Mouse (Mus musculus) fat pad, adult 2 months (tissue): Measurements from ENCODE around the gene Zfp182.

Experiments used
- DNase-seq: peaks from one replicate; pipeline ENCODE4 v3.0.0-alpha.2; 2011; ENCODE audit warnings: low read depth, low spot score; ENCODE audit errors: extremely low read depth

The Zfp182 gene

GRCm38 (mm10) chrX:21061866-21062543, at the start of gene Zfp182:
Zfp182 (minus strand) TSS chrX:21062316.
- DNase-seq = peak; percentile 18

- no peak for DNase-seq
Measured at GRCm38 (mm10) chrX:21089867-21090239, 27.7 kb upstream of the Zfp182 start.

GRCm38 (mm10) chrX:21088983-21089866, 27.1 kb upstream of the Zfp182 start, which contains the start of gene Zfp300:
Zfp300 (minus strand) TSS chrX:21089527.
- no peak for DNase-seq

GRCm38 (mm10) chrX:21088645-21088982, 26.5 kb upstream of the Zfp182 start:
- no peak for DNase-seq

GRCm38 (mm10) chrX:21068106-21068505, 6.0 kb upstream of the Zfp182 start, which contains the start of gene Spaca5:
Spaca5 (plus strand) TSS chrX:21068406.
- no peak for DNase-seq

- DNase-seq = no peak
Measured at GRCm38 (mm10) chrX:21062544-21062890, 401 bp upstream of the Zfp182 start.

- no peak for DNase-seq
Measured at GRCm38 (mm10) chrX:21061460-21061859, 656 bp downstream of the Zfp182 start.

- DNase-seq = no peak
Measured at GRCm38 (mm10) chrX:20980901-20981300, 81.2 kb downstream of the Zfp182 start.
